Mouse (Mus musculus): ENCODE measurements around the gene Satb1.

GRCm38 (mm10) chr17:51690526-51690925 is 142.6 kb downstream of the Satb1 start:
- TF ChIP-seq CTCF (IDR thresholded peaks at IDR 0.05; ENCODE audit: low read depth, low read length) (no peak), POLR2A (IDR thresholded peaks at IDR 0.05; ENCODE audit: extremely low read depth, insufficient read depth, low read length) (no peak)
